Mouse (Mus musculus): ENCODE results near the gene Pnpla1. TPM values are rescaled to one million over a fixed set of nuclear protein-coding genes. Genes with fewer than 3 reads are reported as not detected.

Gene Pnpla1
- total RNA-seq, 2 experiments from 2014 or later: not detected

Other genes starting within 250 kb of the Pnpla1 start
- gene Srpk1, start 235.7 kb upstream of the Pnpla1 start, total RNA-seq (2021): 10 to 100 TPM; 32.6 to 35.5 TPM
- under 1 TPM; 0.16 to 0.78 TPM for gene Slc26a8, start 168.2 kb upstream of the Pnpla1 start, total RNA-seq (2021)
- 10 to 100 TPM; 55.0 to 55.8 TPM for gene Mapk14, start 167.1 kb upstream of the Pnpla1 start, total RNA-seq (2021)
- under 1 TPM in 1 of 2 experiments, not detected in 1; 0.88 TPM for gene AC170998.1, start 132.3 kb upstream of the Pnpla1 start, total RNA-seq (2021)
- under 1 TPM; 0.17 to 0.18 TPM for gene Mapk13, start 89.1 kb upstream of the Pnpla1 start, total RNA-seq (2021)
- 10 to 100 TPM; 12.4 to 16.2 TPM for gene Brpf3, start 57.3 kb upstream of the Pnpla1 start, total RNA-seq (2021)
- gene 4930539E08Rik, start 56.9 kb downstream of the Pnpla1 start, total RNA-seq (2021): under 1 TPM; 0.05 to 0.50 TPM
- gene Pxt1, start 85.4 kb downstream of the Pnpla1 start, total RNA-seq (2021): under 1 TPM in 1 of 2 experiments, not detected in 1; 0.42 TPM
- 10 to 100 TPM; 54.9 to 64.2 TPM for gene Kctd20, start 93.5 kb downstream of the Pnpla1 start, total RNA-seq (2021)
- 10 to 100 TPM; 32.8 to 38.2 TPM for gene Stk38, start 149.6 kb downstream of the Pnpla1 start, total RNA-seq (2021)
- 10 to 100 TPM; 68.9 to 75.4 TPM for gene Srsf3, start 174.2 kb downstream of the Pnpla1 start, total RNA-seq (2021)
- gene Cdkn1a, start 232.6 kb downstream of the Pnpla1 start, total RNA-seq (2021): 100 to 1,000 TPM in 1 of 2 experiments, 10 to 100 TPM in 1; 30.1 to 102 TPM